Mouse (Mus musculus) embryo, embryonic 10.5 days (tissue): Measurements from ENCODE around the gene Steap1.

Experiments
- DNase-seq: peaks from one replicate; pipeline ENCODE4 v3.0.0-alpha.2; 2015; ENCODE audit warnings: low spot score

The Steap1 gene

DNA sequence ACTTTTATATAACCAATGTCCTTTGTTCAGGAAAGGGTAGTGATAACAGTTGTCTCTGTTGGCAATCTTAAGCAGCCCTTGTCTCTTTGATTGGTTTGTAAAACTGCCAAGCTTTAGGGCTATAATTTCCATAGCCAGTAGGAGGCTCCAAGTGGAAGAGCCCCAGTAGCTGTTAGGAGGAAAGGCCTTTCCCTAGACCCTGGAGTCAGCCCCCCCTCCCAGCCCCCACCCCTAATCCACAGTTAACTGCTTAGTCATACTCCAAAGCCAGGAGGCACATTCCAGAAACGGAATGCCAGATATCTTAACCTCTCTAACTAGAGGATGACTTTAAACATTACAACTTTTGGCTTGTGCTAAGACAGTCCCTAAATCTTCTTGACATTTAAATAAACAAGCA lies 62.2 kb downstream of the Steap1 start:
- peak; percentile 32 for DNase-seq
